Mouse (Mus musculus): ENCODE measurements around the gene Slc22a23. TPM values are rescaled to one million over a fixed set of nuclear protein-coding genes. Genes with fewer than 3 reads are reported as not detected.

Gene Slc22a23
- total RNA-seq, 2 experiments from 2014 or later, result 10.3 to 10.9 TPM

- DNase-seq, result no peak
Measured at GRCm38 (mm10) chr13:34238646-34239290, 106.2 kb downstream of the Slc22a23 start.

- DNase-seq, result no peak
Measured at GRCm38 (mm10) chr13:34235056-34235455, 109.9 kb downstream of the Slc22a23 start.

DNA sequence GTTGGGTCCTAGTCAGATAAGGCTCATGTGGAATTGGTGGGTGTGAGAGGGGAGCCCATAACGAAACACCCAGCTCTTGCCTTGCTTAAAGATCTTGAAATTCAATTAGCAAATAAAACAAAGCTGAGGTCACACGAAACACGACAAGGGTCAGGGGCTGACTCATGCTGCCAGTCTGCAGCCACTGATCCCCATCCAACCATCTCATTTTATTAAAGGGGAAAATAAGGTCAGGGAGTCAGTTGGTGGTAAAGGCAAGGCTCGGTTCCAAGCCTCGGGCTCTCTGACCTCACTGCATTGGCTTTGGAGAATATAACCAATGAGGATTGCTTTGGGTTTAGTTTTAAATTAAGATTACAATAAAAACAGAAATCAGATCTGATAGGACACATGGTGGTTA lies 110.5 kb downstream of the Slc22a23 start:
- DNase-seq, result no peak

GRCm38 (mm10) chr13:34232992-34233391 lies 112.0 kb downstream of the Slc22a23 start:
- DNase-seq, result no peak

DNA sequence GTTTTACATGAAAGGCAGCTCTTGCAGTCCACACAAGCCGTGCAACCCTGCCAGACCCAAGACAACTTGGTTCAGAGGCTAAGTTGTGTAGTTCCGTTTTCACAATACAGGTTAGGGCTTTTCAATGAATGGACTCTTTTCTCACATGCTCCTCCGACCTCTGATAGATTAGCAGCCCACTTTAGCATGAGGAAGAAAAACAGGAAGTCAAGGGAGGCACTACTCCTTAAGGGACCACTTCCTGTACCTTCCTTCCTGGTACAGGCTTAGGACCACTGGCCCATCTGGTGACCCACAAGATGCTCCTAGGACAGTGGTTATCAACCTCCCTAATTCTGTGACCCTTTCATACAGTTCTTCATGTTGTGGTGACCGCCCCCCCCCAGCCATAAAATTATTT lies 116.1 kb downstream of the Slc22a23 start:
- no peak for DNase-seq

- DNase-seq, result no peak
Measured at GRCm38 (mm10) chr13:34227720-34228661, 117.0 kb downstream of the Slc22a23 start.

GRCm38 (mm10) chr13:34226940-34227339 lies 118.0 kb downstream of the Slc22a23 start:
- DNase-seq, result no peak

DNA sequence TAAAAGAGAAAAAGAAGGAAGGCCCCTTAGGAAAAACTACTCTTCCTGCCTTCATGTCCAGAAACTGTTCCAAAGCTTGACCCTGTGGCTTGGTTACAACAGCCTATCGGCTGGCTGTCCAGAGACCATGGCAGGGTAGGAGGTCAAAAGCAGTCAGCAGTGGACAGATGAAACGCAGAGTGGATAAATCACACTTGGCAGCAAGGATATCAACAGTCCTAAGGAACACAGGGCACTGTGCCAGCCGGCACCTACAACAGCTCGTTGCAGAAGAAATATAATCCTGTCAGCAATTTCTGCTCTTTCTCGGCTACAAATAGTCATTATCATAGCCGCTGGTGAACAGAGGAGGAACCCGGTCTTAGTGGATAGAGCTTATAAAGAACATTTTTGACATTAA lies 122.0 kb downstream of the Slc22a23 start:
- DNase-seq, result peak; percentile 37

- no peak for DNase-seq
Measured at GRCm38 (mm10) chr13:34219728-34220127, 125.3 kb downstream of the Slc22a23 start.

GRCm38 (mm10) chr13:34218776-34219175 lies 126.2 kb downstream of the Slc22a23 start:
- DNase-seq, result no peak

- DNase-seq, result no peak
Measured at GRCm38 (mm10) chr13:34214855-34215254, 130.1 kb downstream of the Slc22a23 start.

DNA sequence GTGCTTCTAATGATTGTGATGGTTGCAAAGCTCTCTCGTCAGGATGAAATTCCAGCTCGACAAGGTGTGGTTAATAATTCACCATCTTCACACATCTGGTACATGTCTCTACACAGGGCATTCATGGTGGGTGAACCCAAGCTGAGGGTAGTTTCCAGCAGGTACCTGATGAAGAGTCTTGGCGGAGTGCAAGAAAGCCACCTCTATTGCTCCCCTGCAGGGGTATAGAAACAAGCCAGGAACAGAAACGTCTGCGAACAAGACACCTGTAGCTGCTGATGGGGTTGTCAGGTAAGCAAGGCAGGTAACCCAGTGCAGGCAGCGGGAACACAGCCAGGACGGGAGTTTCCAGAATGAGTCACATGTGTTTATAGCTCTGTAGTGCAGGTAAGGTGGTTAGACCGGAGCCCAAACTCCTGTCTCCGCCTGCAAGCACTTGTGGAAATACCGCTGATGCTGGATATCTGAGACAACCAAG lies 132.2 kb downstream of the Slc22a23 start:
- DNase-seq, result no peak

DNA sequence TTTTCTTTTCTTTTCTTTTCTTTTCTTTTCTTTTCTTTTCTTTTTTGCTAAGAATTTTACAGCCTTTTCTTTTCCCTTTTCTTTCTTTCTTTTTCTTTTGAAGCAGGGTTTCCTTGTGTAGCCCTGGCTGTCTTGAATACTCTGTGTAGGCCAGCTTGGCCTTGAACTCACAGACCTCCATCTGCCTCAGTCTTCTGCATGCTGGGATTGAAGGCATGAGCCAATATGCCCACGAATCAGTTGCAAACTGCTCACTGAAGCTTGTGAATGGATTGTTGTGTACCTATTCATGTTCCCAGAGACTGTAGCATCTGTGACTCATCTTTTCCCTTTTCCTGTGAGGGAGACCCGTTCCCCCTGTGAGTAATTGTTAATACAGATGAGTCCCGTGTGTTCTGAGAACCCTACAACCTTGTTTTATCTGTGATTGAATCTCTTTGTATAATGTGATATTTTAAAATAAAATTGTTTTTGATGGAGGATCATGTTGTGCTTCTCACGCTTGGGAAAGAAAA lies 133.7 kb downstream of the Slc22a23 start:
- DNase-seq, result no peak

GRCm38 (mm10) chr13:34207714-34208470 lies 137.1 kb downstream of the Slc22a23 start:
- DNase-seq, result no peak

- no peak for DNase-seq
Measured at GRCm38 (mm10) chr13:34205216-34205615, 139.8 kb downstream of the Slc22a23 start.

DNA sequence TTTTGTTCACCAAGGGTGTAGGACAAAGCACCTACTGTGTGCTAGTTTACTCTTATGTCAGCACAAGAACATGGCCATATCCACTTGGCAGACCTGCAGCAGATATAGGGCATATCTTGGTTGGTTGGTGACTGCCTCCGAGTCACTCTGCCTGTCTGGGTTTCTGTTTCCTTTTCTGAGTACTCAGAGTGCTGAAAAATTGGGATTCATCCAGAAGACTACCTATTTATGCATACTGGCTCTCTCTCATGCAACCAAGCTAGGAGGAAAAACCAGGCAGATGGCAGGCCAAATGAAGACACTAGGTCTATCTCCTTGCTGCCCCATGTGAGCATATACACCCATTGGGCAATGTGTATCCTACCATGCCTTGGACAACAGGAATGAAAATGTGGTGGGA lies 149.3 kb downstream of the Slc22a23 start:
- DNase-seq, result no peak

GRCm38 (mm10) chr13:34193384-34193783 lies 151.6 kb downstream of the Slc22a23 start:
- DNase-seq, result no peak

GRCm38 (mm10) chr13:34192414-34193191 lies 152.4 kb downstream of the Slc22a23 start:
- no peak for DNase-seq

- DNase-seq, result peak; percentile 53
Measured at GRCm38 (mm10) chr13:34187571-34187970, 157.4 kb downstream of the Slc22a23 start.

GRCm38 (mm10) chr13:34185371-34185770 lies 159.6 kb downstream of the Slc22a23 start:
- DNase-seq, result no peak

- DNase-seq, result no peak
Measured at GRCm38 (mm10) chr13:34181624-34182023, 163.4 kb downstream of the Slc22a23 start.
